Mouse (Mus musculus) heart, postnatal 0 days (tissue): ENCODE measurements around the gene Mpdu1. TPM values are rescaled to one million over a fixed set of nuclear protein-coding genes. Genes with fewer than 3 reads are reported as not detected.
A peak's percentile ranks its signal among the peaks of the same experiment; 100 is the strongest.

ENCODE experiments used
- ATAC-seq: fragments of 200-750 bp; cut with Nextera tagmentation; 2 replicates; pipeline ENCODE4 v1.8.0; 2017; ENCODE audit warnings: low read depth, moderate number of reproducible peaks, moderate library complexity; ENCODE audit not compliant: insufficient read depth
- DNase-seq: peaks from one replicate; pipeline ENCODE4 v3.0.0-alpha.2; 2016; ENCODE audit warnings: low spot score
- H3K27ac ChIP-seq: fragments of 300-500 bp; sonication (generic); 2 replicates; pipeline ENCODE4 v1.5.1; 2014; ENCODE audit warnings: low read depth, mild to moderate bottlenecking
- H3K27me3 ChIP-seq: fragments of 300-500 bp; sonication (generic); 2 replicates; pipeline ENCODE4 v1.6.1; 2014; ENCODE audit warnings: low read length, mixed read lengths; ENCODE audit not compliant: control insufficient read depth, insufficient read depth
- H3K36me3 ChIP-seq: fragments of 300-500 bp; sonication (generic); replicated peaks from 2 replicates; pipeline ENCODE4 v1.6.1; 2014; ENCODE audit warnings: low read length, mixed read lengths; ENCODE audit not compliant: control insufficient read depth, insufficient read depth
- H3K4me1 ChIP-seq: fragments of 300-500 bp; sonication (generic); 2 replicates; pipeline ENCODE4 v1.6.1; 2014; ENCODE audit warnings: antibody characterized with exemption; ENCODE audit not compliant: control insufficient read depth, insufficient read depth
- H3K4me2 ChIP-seq: fragments of 300-500 bp; sonication (generic); 2 replicates; pipeline ENCODE4 v1.6.1; 2014; ENCODE audit warnings: low read depth, mild to moderate bottlenecking, low read length, moderate library complexity
- H3K4me3 ChIP-seq: fragments of 300-500 bp; sonication (generic); 2 replicates; pipeline ENCODE4 v1.5.1; 2014; ENCODE audit warnings: low read depth, low read length
- H3K9ac ChIP-seq: fragments of 300-500 bp; sonication (generic); replicated peaks from 2 replicates; pipeline ENCODE4 v1.6.1; 2014; ENCODE audit warnings: low read depth, low read length, mixed read lengths
- H3K9me3 ChIP-seq: fragments of 300-500 bp; sonication (generic); replicated peaks from 2 replicates; pipeline ENCODE4 v1.6.1; 2016; ENCODE audit warnings: low read length; ENCODE audit not compliant: control insufficient read depth
- CTCF ChIP-seq: IDR thresholded peaks from 2 replicates; pipeline ENCODE4 v1.5.1; 2016; ENCODE audit warnings: antibody characterized with exemption, control low read depth, low read depth
- EP300 ChIP-seq: IDR thresholded peaks from 2 replicates; pipeline ENCODE4 v1.6.1; 2016; ENCODE audit warnings: antibody characterized with exemption, low read depth
- whole genome bisulfite sequencing: fragments of 180-500 bp; shearing (Covaris S2); extraction: QIAGEN DNeasy Blood & Tissue Kit; methylation state at CpG from one replicate; pipeline ENCODE4 v1.1.7; 2014; 5-methylcytosine and 5-hydroxymethylcytosine counted together
- polyA plus RNA-seq: library from polyadenylated mRNA; unstranded; fragments of >200 nt; fragmentation: Nextera tagmentation; extraction: Ambion mirVana; gene quantifications from 2 replicates; pipeline ENCODE4 v1.2.1, GENCODE M21; 2015
- total RNA-seq: library from RNA; depleted of rRNA; stranded (reverse); fragments of >200 nt; gene quantifications from 2 replicates; pipeline ENCODE4 v1.2.3, GENCODE M21; 2014; ENCODE audit warnings: low replicate concordance

The Mpdu1 gene
- total and polyA plus RNA-seq, 2 experiments from 2014 or later, result 30.0 to 123 TPM

GRCm38 (mm10) chr11:69657462-69657881 lies 5.0 kb downstream of the Mpdu1 start:
- Histone ChIP-seq H3K9ac (no peak overlapping the region), H3K27me3 (no peaks in the 10 kb centered on the region), H3K4me3 (no peak overlapping the region), H3K27ac (no peak overlapping the region), H3K9me3 (no peaks in the 10 kb centered on the region), H3K4me2 (no peak overlapping the region), H3K36me3 (peaks cover 46% of the 10 kb centered on the region), H3K4me1 (0 out of 2 replicates have a peak, but pooled peaks cover 7% of the 10 kb centered on the region)
- 82% methylated on average over 15 of the region's 15 CpGs for WGBS
- DNase-seq (no peak), ATAC-seq (no peak)
- no peak for TF ChIP-seq CTCF

GRCm38 (mm10) chr11:69656617-69657461 lies 5.6 kb downstream of the Mpdu1 start:
- no peak overlapping the region for H3K27ac ChIP-seq
- no peaks in the 10 kb centered on the region for H3K9me3 ChIP-seq
- ATAC-seq (no peak), DNase-seq (peak; percentile 55)
- no peaks in the 10 kb centered on the region for H3K27me3 ChIP-seq
- 0 out of 2 replicates have a peak, but pooled peaks cover 7% of the 10 kb centered on the region for H3K4me1 ChIP-seq
- H3K36me3 ChIP-seq, result peaks cover 52% of the 10 kb centered on the region
- no peak overlapping the region for H3K4me3 ChIP-seq
- WGBS, result 75% methylated on average over 10 of the region's 10 CpGs
- TF ChIP-seq EP300, result no peak
- peak; percentile 79 for TF ChIP-seq CTCF
- no peak overlapping the region for H3K4me2 ChIP-seq
- H3K9ac ChIP-seq, result no peak overlapping the region

- H3K4me1 ChIP-seq, result no peaks in the 10 kb centered on the region
- WGBS, result 66% methylated on average over 5 of the region's 5 CpGs
- no peak for TF ChIP-seq CTCF
- no peak for TF ChIP-seq EP300
- peaks cover 60% of the 10 kb centered on the region for H3K36me3 ChIP-seq
- no peak overlapping the region for H3K9ac ChIP-seq
- H3K4me3 ChIP-seq, result no peak overlapping the region
- DNase-seq (no peak), ATAC-seq (0 out of 2 replicates have a peak, but pooled peaks have one; percentile 4)
- H3K9me3 ChIP-seq, result no peaks in the 10 kb centered on the region
- H3K4me2 ChIP-seq, result no peak overlapping the region
- H3K27me3 ChIP-seq, result no peaks in the 10 kb centered on the region
- H3K27ac ChIP-seq, result no peak overlapping the region
These were observed 6.4 kb downstream of the Mpdu1 start for GRCm38 (mm10) chr11:69656065-69656455.

- Histone ChIP-seq H3K27ac (0 out of 2 replicates have a peak within 1 kb of the TSS, but pooled peaks have one; percentile 2), H3K9ac (no peak within 1 kb of the TSS), H3K36me3 (peaks cover 66% of the 10 kb centered on the region), H3K27me3 (no peaks in the 10 kb centered on the region), H3K9me3 (no peaks in the 10 kb centered on the region), H3K4me3 (no peak within 1 kb of the TSS), H3K4me1 (no peaks in the 10 kb centered on the region), H3K4me2 (no peak within 1 kb of the TSS; the same call in 1 of the 2 replicates)
- DNase-seq (peak; percentile 71), ATAC-seq (peak; percentile 76)
- 25% methylated on average over 34 of the region's 34 CpGs for WGBS
- TF ChIP-seq CTCF, result peak; percentile 73
- TF ChIP-seq EP300, result no peak
These were observed 7.0 kb downstream of the Mpdu1 start, which contains the start of gene Sox15 for GRCm38 (mm10) chr11:69655264-69656064. Gene Sox15, plus strand, starts transcription at chr11:69655314.

GRCm38 (mm10) chr11:69654760-69655159 lies 7.7 kb downstream of the Mpdu1 start:
- TF ChIP-seq CTCF (no peak), EP300 (no peak)
- H3K36me3 ChIP-seq, result peaks cover 73% of the 10 kb centered on the region

More at GRCm38 (mm10) chr11:69654760-69655159, 7.7 kb downstream of the Mpdu1 start:
- no peaks in the 10 kb centered on the region for H3K4me1 ChIP-seq
- no peaks in the 10 kb centered on the region for H3K9me3 ChIP-seq
- DNase-seq (no peak), ATAC-seq (no peak)
- H3K27ac ChIP-seq, result 0 out of 2 replicates have a peak overlapping the region, but pooled peaks have one; percentile 2
- no peak overlapping the region for H3K9ac ChIP-seq
- WGBS, result 46% methylated on average over 9 of the region's 9 CpGs
- H3K4me2 ChIP-seq, result no peak overlapping the region
- no peaks in the 10 kb centered on the region for H3K27me3 ChIP-seq
- H3K4me3 ChIP-seq, result no peak overlapping the region
